ENCODE assay signal across 9 mouse cellular contexts in the genomic region with DNA sequence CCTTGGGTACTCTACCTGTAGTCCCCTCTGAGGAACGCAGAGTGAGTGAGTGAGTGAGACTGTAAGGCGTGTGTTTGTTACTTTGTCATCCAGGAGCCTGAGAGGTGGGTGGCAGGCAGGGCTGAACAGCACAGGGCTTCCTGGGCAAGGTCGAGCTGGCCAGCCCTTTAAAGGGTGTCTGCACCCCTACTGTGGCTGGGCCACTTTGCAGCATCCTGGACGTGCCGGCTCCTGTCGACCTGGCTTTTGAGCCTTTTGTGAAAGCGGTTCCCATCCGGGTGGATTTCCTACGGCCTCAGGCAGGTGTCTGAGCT. TPM values are rescaled to one million over a fixed set of nuclear protein-coding genes. Genes with fewer than 3 reads are reported as not detected.
DNase-seq lines count a peak whose midpoint lies in the region; ATAC-seq lines count a peak whose summit lies in the region.
"Had no signal": no experiment of that assay in that cellular context is flagged by ENCODE, and none has a peak within 500 bp of the region (broad histone marks: within the 10 kb centered on the region; RNA-seq: fewer than 3 reads in every experiment).

No protein-coding gene starts in this region.

- H3K27me3 ChIP-seq in kidney, embryonic 14.5 days (ENCODE audit: control insufficient read depth, insufficient read depth, low read length) = no peaks in the 10 kb centered on the region

- 2% methylated on average over 9 of the region's 9 CpGs for WGBS in kidney, embryonic 14.5 days

- no peaks in the 10 kb centered on the region for H3K9me3 ChIP-seq in kidney, embryonic 14.5 days (ENCODE audit: control insufficient read depth, low read length)

- peak overlapping the region; percentile 37; the same call in 1 of the 2 replicates for H3K9ac ChIP-seq in kidney, embryonic 14.5 days (ENCODE audit: low read depth, low read length)

- H3K4me2 ChIP-seq in kidney, embryonic 14.5 days (replicated peaks; ENCODE audit: low read depth, low read length) = peak overlapping the region; percentile 38

- H3K27ac ChIP-seq in kidney, embryonic 14.5 days (ENCODE audit: low read depth, low read length) = peak overlapping the region; percentile 92

- H3K4me3 ChIP-seq in kidney, embryonic 14.5 days (ENCODE audit: low read length) = peak overlapping the region; percentile 12; the same call in 1 of the 2 replicates

- H3K36me3 ChIP-seq in kidney, embryonic 14.5 days (ENCODE audit: control insufficient read depth, insufficient read depth, low read length) = no peaks in the 10 kb centered on the region

- H3K4me1 ChIP-seq in kidney, embryonic 14.5 days (ENCODE audit: control insufficient read depth, insufficient read depth, low read length) = peaks cover 35% of the 10 kb centered on the region

- ATAC-seq in kidney, embryonic 14.5 days (ENCODE audit: low FRiP score, low TSS enrichment) = peak; percentile 36; the same call in 1 of the 2 replicates
- ATAC-seq in inflammation-experienced regulatory T-cells, adult 6 months = peak; percentile 29
- ATAC-seq in megakaryocyte-erythroid progenitor cell, adult 5-6 weeks (replicated peaks; ENCODE audit: low FRiP score, low TSS enrichment, poor library complexity, severe bottlenecking) = peak; percentile 32; the same call in 1 of the 2 replicates

- DNase-seq in kidney, adult 18-20 months = no peak
- DNase-seq in c-Kit-negative CD71-positive TER-119-positive erythroid progenitor cells, embryonic 14.5 days (ENCODE audit: low read depth, low spot score) = peak; percentile 16
- DNase-seq in c-Kit-positive CD71-positive TER-119-positive erythroid progenitor cells, embryonic 14.5 days (ENCODE audit: low spot score) = no peak
- DNase-seq in adrenal gland, postnatal 4 days (ENCODE audit: low spot score in 2 of 2) = no peak
- no peak for DNase-seq in cerebellum, postnatal 25 days
- DNase-seq: left cerebral cortex, postnatal 4 days had no signal

RNA-seq across cellular contexts. Expression of a gene that starts 37.2 kb away (rescaled TPM):
- polyA plus RNA-seq in kidney, embryonic 14.5 days (2014; fragmentation: Nextera tagmentation; extraction: Ambion mirVana) = 3.8 and 4.0 TPM in 2 replicates
- polyA plus RNA-seq in inflammation-experienced regulatory T-cells, adult 6 months (2017; shearing (Covaris generic)) = 1 to 10 TPM; 1.7 to 2.1 (median 1.8) TPM
- total RNA-seq in megakaryocyte-erythroid progenitor cell, adult 5-6 weeks (2014; fragmentation: Nextera tagmentation) = 48.1 and 55.1 TPM in 2 replicates
- 1.1 TPM in 1 of 2 replicates, not detected in the other for total RNA-seq in megakaryocyte-erythroid progenitor cell, adult 5-6 weeks (2017)
- 10 to 100 TPM; 81.3 to 94.6 TPM for total RNA-seq in adrenal gland, postnatal 4 days (2021)
